Mouse (Mus musculus) left cerebral cortex, postnatal 25 days (tissue): ENCODE results near the gene Dgkg. TPM values are rescaled to one million over a fixed set of nuclear protein-coding genes. Genes with fewer than 3 reads are reported as not detected.

Experiments
- DNase-seq, 2 experiments: peaks; one replicate each; pipeline ENCODE4 v3.0.0; 2022; ENCODE audit warnings: low spot score in 2 of 2, mixed read lengths in 1 of 2
- intact Hi-C: fragments of 180-260 bp; cut with DNase I; formaldehyde crosslinking; loops from one replicate; pipeline ENCODE4 v1.15.1; 2025
- total RNA-seq, 2 experiments: library from RNA; stranded (reverse); gene quantifications; 2 replicates each; pipeline ENCODE4 v1.2.3; 2021

Dgkg gene
- total RNA-seq, 2 experiments from 2014 or later: 47.4 to 54.7 TPM

- intact Hi-C loops: no loop called here
These were observed 141.5 kb downstream of the Dgkg start for GRCm38 (mm10) chr16:22515476-22515875.

GRCm38 (mm10) chr16:22510861-22511637 is 146.0 kb downstream of the Dgkg start:
- intact Hi-C loops: no loop called here
- DNase-seq: no peak

More at GRCm38 (mm10) chr16:22515476-22515875, 141.5 kb downstream of the Dgkg start:
- no peak for DNase-seq

- peak in 1 of 2 experiments; percentile 64 for DNase-seq
- intact Hi-C loops: no loop called here
These were observed 148.0 kb downstream of the Dgkg start for GRCm38 (mm10) chr16:22508936-22509563.

- intact Hi-C loops: no loop called here
- no peak for DNase-seq
These were observed 151.4 kb downstream of the Dgkg start for GRCm38 (mm10) chr16:22505656-22506055.

GRCm38 (mm10) chr16:22504851-22505250 is 152.2 kb downstream of the Dgkg start:
- peak; percentile 49 to 78 for DNase-seq
- intact Hi-C loops: no loop called here

- intact Hi-C loops: no loop called here
- DNase-seq: no peak
These were observed 153.0 kb downstream of the Dgkg start for GRCm38 (mm10) chr16:22504049-22504448.

- intact Hi-C loops: no loop called here
- DNase-seq: no peak
These were observed 153.6 kb downstream of the Dgkg start for GRCm38 (mm10) chr16:22503467-22503866.

GRCm38 (mm10) chr16:22501855-22502254 is 155.2 kb downstream of the Dgkg start:
- intact Hi-C loops: no loop called here
- DNase-seq: no peak

GRCm38 (mm10) chr16:22500561-22500960 is 156.5 kb downstream of the Dgkg start:
- no peak for DNase-seq
- intact Hi-C loops: no loop called here

GRCm38 (mm10) chr16:22499951-22500350 is 157.1 kb downstream of the Dgkg start:
- no peak for DNase-seq
- intact Hi-C loops: no loop called here

- intact Hi-C loops: no loop called here
- no peak for DNase-seq
These were observed 157.6 kb downstream of the Dgkg start for GRCm38 (mm10) chr16:22499447-22499846.

GRCm38 (mm10) chr16:22497976-22498375 is 159.0 kb downstream of the Dgkg start:
- DNase-seq: no peak
- intact Hi-C loops: no loop called here

GRCm38 (mm10) chr16:22495259-22495658 is 161.8 kb downstream of the Dgkg start:
- intact Hi-C loops: no loop called here
- no peak for DNase-seq

GRCm38 (mm10) chr16:22494815-22495214 is 162.2 kb downstream of the Dgkg start:
- intact Hi-C loops: no loop called here
- no peak for DNase-seq

- intact Hi-C loops: no loop called here
- peak; percentile 41 to 61 for DNase-seq
These were observed 163.6 kb downstream of the Dgkg start for GRCm38 (mm10) chr16:22493396-22493795.

GRCm38 (mm10) chr16:22491446-22492166 is 165.4 kb downstream of the Dgkg start:
- intact Hi-C loops: loop anchor here (2.0 kb wide), 1 partner anchor 53 kb away; no protein-coding TSS in a partner anchor

GRCm38 (mm10) chr16:22483900-22484299 is 173.1 kb downstream of the Dgkg start:
- intact Hi-C loops: loop anchor here (2.0 kb wide), 1 partner anchor 17 kb away; no protein-coding TSS in a partner anchor
- peak in 1 of 2 experiments; percentile 72 for DNase-seq

More at GRCm38 (mm10) chr16:22491446-22492166, 165.4 kb downstream of the Dgkg start:
- DNase-seq: peak; percentile 65 to 76

- intact Hi-C loops: no loop called here
- DNase-seq: no peak
These were observed 177.7 kb downstream of the Dgkg start for GRCm38 (mm10) chr16:22479322-22479721.

- intact Hi-C loops: no loop called here
- DNase-seq: no peak
These were observed 185.3 kb downstream of the Dgkg start for GRCm38 (mm10) chr16:22471728-22472127.

- intact Hi-C loops: no loop called here
- DNase-seq: no peak
These were observed 187.6 kb downstream of the Dgkg start for GRCm38 (mm10) chr16:22469385-22469784.
